Mouse (Mus musculus) thymus, postnatal 25 days (tissue): ENCODE measurements around the gene Cd86.

ENCODE experiments used
- DNase-seq: peaks from one replicate; pipeline ENCODE4 v3.0.0; 2022

Gene Cd86

DNA sequence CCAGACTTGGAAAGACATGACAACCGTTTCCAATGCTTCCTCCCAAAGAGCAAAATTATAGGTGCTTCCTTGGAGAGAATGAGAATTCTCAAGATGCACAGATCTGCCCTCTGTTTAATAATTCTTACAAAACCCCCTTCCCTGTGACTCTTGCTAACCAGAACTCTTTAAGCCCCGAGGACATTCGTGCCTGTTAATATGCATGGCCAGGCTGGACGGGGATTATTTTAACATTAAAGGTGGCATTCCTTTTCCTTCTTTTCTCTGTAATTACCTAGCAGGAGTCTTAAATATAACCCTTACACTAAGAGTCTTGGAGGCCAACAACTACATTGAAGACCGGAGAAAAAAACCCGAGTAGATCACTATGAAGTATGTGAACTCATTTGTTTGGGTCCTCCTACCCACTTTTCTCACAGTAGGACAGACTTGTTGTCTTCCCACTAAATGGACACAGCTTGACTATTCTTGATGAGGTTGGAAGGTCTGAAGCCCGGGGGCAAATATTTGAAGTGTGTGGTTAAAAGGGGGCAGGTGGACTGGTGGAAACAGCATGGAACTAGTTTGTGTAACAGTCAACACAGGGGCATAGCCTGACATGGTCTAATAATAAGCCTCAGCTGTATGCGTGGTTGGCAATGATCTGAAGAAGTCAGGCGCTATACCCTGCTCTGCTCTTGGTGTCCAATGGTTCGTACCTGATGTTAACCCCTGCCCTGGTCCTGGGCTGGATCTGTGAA is 69.0 kb downstream of the Cd86 start:
- no peak for DNase-seq

DNA sequence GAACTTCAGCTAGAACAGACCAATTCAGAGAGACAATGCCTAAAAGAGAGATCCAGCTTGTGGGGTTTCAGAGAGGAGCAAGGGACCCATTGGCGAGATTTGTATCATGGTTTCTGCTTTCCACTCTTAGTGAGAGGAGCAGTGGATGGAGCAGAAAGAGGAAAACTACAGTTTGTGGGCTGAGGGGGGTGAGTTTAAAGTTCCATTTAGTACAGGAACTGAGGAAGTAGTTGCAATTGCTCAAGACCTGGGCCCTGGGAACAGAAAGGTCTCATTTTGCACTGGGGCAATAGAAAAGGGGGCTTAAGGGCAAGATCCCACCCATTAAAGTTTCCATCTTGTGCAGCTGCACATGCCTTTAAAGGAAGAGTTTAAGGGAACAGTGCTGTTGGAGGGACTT is 76.0 kb downstream of the Cd86 start:
- no peak for DNase-seq

DNA sequence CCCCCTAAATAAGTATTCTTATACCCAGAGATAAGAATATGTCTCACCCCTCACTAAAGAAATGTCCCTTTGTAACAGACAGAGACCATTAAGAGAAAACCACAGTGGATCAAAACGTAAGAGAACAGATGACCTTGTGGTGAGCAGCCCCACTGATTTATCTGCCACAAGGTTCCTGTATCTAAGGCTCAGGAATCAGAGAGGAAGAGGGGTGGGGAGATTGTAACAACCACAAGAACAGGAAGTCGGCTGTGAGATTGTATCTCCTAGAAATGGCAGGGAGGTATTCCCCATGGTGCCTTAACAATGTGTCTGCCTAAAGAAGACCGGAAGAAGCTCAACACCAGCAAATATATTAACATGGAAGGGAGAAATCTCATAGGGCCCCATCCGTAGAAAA is 77.9 kb downstream of the Cd86 start:
- DNase-seq = no peak

DNA sequence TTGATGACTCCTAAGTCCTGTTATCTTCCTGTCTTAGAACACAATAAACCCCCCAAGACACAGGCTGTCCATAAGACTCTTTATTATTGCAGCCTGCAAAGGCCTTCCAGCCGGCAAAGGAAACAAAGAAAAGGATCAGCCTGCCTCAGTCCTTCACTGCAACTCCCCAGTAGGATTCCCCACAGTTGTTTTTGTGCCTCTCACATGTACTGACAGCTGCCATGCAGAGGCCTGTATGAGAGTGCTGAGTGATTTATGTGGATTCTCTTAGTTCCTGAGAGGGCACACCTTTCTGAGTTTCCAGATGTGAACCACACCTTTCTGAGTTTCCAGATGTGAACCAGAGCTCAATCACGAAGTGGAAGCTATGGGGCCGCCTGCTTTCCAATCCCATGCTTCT is 83.8 kb downstream of the Cd86 start:
- no peak for DNase-seq

DNA sequence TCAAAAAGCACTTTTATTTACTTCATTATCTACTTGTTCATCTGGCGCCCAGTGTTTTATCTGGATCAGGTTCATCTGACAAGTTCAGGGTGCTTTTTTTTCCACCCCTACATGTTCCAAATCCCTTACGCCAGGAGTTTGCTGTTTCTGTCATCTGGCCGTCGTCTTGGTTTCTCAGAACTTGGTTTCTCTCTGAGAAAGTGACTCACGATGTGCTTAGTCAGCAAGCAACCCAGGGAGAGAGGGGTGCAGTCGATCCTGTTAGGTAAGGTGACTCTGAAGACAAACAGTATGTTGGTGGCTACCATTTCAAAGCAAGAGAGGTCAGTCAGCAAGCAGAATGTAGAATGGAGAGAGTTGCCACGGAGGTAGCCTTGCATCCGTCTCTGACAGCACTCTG is 93.9 kb downstream of the Cd86 start:
- DNase-seq = no peak

DNA sequence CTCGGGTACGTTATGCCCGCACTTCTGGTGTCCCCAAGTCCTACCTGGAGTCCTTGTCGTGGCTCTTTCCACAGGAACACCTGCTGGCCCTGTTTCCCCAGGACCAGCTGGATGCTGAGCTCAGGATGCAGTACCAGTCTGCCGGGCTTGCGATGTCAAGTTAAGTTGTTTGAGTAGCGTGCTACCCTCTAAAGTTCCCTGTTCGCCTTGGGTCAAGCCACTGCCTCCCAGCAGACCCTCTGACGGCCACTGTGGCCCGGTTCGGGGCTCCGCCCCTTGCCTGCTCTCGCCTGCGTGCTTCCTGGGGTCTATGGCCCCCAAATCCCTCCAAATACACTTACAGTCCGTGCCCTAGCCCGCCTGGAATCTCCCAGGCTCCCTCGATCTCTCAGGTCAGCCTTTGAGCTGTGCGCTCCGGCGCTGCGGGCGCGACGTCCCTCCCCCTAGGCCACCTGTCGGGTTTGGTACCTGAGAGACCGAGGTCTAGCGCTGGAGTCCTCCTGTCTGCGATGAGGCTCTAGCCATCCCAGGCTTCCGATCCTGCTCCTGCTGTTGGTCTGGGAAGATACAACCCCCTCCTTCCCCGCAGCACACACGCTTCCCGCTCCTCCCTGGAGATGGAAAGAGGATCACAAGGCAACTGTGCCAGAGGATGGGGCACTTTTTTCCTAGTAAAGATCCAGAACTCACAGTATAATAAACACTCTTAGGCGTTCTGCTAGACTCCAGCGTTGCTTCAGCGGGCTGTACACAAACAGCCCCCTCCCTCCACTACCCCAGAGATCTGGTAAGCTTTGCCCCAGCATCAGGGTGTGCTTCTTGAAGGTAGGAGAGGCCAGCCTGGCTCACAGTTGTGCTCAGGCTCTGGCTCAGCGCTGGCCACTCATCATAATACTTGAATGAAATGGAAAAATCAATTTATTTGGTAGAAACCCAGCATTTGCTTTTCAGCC is 104.2 kb downstream of the Cd86 start, which contains the start of gene Casr:
Casr (minus strand) TSS at position 756 of the 953 bp plus-strand sequence.
- no peak for DNase-seq

DNA sequence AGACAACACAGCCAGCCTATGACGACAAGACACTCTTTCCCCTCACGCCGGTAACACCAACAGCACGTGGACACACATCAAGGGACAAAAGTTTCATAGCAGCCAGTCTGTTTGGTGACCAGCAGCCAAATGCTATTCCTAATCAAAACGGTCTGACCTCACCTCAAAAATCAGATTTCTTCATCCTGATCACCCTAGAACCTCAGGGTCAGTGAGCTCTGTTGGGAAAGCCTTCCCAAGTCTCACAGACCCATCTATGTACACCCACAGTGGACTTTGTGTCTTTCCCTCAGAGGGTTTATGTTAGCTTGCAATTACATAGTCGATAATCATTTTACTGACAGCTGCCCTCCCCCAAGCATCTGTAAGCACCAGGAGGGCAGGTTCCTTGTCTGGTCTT is 106.3 kb downstream of the Cd86 start:
- DNase-seq = no peak

DNA sequence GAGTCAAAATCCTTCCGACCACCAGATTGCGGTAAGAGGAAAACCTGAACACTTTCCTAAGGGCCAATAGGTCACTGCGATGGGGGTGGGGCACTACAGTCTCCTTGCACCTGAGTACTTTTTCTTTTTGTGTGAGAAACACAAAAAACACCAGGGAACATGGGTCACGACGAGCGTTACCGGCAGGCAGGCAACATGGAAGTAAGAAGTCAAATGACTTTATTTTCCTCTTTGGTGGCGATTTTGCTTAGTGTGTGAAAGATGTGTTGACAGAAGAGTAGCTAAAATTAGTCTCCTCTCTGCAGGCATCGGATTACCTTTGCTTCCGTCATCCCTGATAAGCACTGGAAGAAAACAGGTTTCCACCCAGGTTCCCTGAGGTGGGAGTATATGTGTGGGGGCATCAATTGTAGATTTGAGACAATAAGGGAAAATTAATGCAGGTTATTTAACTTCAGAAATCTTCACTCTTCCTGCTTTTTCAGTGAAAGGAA is 110.2 kb downstream of the Cd86 start:
- no peak for DNase-seq
